Mouse (Mus musculus) lung, adult 2 months (tissue): ENCODE measurements around the gene Apbb2.

Source experiments
- CTCF ChIP-seq: fragments of 200-500 bp; IDR thresholded peaks from 2 replicates; pipeline ENCODE4 v1.5.1; 2011; ENCODE audit warnings: mild to moderate bottlenecking, low read length, control low read depth; ENCODE audit not compliant: insufficient read depth
- POLR2A ChIP-seq: fragments of 200-500 bp; IDR thresholded peaks from 2 replicates; pipeline ENCODE4 v1.6.1; 2011; ENCODE audit warnings: low read depth, mild to moderate bottlenecking, control low read depth, low read length, borderline replicate concordance; ENCODE audit errors: extremely low read depth

GRCm38 (mm10) chr5:66259000-66259399 is 359.6 kb downstream of the Apbb2 start:
- TF ChIP-seq CTCF: no peak
- TF ChIP-seq POLR2A: no peak
